Mouse (Mus musculus) lung, embryonic 16.5 days (tissue): Measurements from ENCODE around the gene Hpca. TPM values are rescaled to one million over a fixed set of nuclear protein-coding genes. Genes with fewer than 3 reads are reported as not detected.

Source experiments
- ATAC-seq: fragments of 200-750 bp; cut with Nextera tagmentation; 2 replicates; pipeline ENCODE4 v1.8.0; 2017; ENCODE audit warnings: low read depth, mild to moderate bottlenecking, moderate library complexity
- H3K27ac ChIP-seq: fragments of 300-500 bp; sonication (generic); 2 replicates; pipeline ENCODE4 v1.5.1; 2014; ENCODE audit warnings: mild to moderate bottlenecking, control low read depth, low read length
- H3K27me3 ChIP-seq: fragments of 300-500 bp; sonication (generic); 2 replicates; pipeline ENCODE4 v1.6.1; 2014; ENCODE audit warnings: low read depth, low read length, mixed read lengths; ENCODE audit not compliant: control insufficient read depth, insufficient read depth
- H3K36me3 ChIP-seq: fragments of 300-500 bp; sonication (generic); 2 replicates; pipeline ENCODE4 v1.6.1; 2014; ENCODE audit warnings: low read length; ENCODE audit not compliant: control insufficient read depth, insufficient read depth
- H3K4me1 ChIP-seq: fragments of 300-500 bp; sonication (generic); replicated peaks from 2 replicates; pipeline ENCODE4 v1.6.1; 2014; ENCODE audit warnings: low read length, mixed read lengths; ENCODE audit not compliant: control insufficient read depth, insufficient read depth
- H3K4me2 ChIP-seq: fragments of 300-500 bp; sonication (generic); 2 replicates; pipeline ENCODE4 v1.6.1; 2014; ENCODE audit warnings: low read depth, low read length, control low read depth
- H3K4me3 ChIP-seq: fragments of 300-500 bp; sonication (generic); 2 replicates; pipeline ENCODE4 v1.5.1; 2014; ENCODE audit warnings: mild to moderate bottlenecking, low read length, control low read depth
- H3K9ac ChIP-seq: fragments of 300-500 bp; sonication (generic); 2 replicates; pipeline ENCODE4 v1.6.1; 2014; ENCODE audit warnings: low read length, control low read depth
- H3K9me3 ChIP-seq: fragments of 300-500 bp; sonication (generic); 2 replicates; pipeline ENCODE4 v1.6.1; 2016; ENCODE audit warnings: low read length; ENCODE audit not compliant: control insufficient read depth
- WGBS: fragments of 180-500 bp; shearing (Covaris S2); extraction: QIAGEN DNeasy Blood & Tissue Kit; methylation state at CpG from one replicate; pipeline ENCODE4 v1.1.7; 2014; 5-methylcytosine and 5-hydroxymethylcytosine counted together
- polyA plus RNA-seq: library from polyadenylated mRNA; unstranded; fragments of >200 nt; fragmentation: Nextera tagmentation; extraction: Ambion mirVana; gene quantifications from 2 replicates; pipeline ENCODE4 v1.2.1, GENCODE M21; 2015

The Hpca gene
- polyA plus RNA-seq, 1 experiment from 2014 or later, result 2.8 TPM

- Histone ChIP-seq H3K27ac (no peak overlapping the region), H3K4me2 (no peak overlapping the region), H3K9ac (no peak overlapping the region), H3K36me3 (no peaks in the 10 kb centered on the region), H3K9me3 (no peaks in the 10 kb centered on the region), H3K27me3 (peaks cover 2% of the 10 kb centered on the region; the same call in 1 of the 2 replicates), H3K4me1 (peaks cover 14% of the 10 kb centered on the region), H3K4me3 (no peak overlapping the region)
- ATAC-seq, result no peak
- 41% methylated on average over 13 of the region's 13 CpGs for WGBS
These were observed 6.9 kb upstream of the Hpca start for GRCm38 (mm10) chr4:129128582-129129338.

- Histone ChIP-seq H3K4me3 (peak overlapping the region; percentile 23), H3K27me3 (peaks cover 19% of the 10 kb centered on the region), H3K4me1 (peaks cover 22% of the 10 kb centered on the region), H3K36me3 (no peaks in the 10 kb centered on the region), H3K9me3 (no peaks in the 10 kb centered on the region), H3K9ac (no peak overlapping the region), H3K27ac (peak overlapping the region; percentile 78), H3K4me2 (peak overlapping the region; percentile 44)
- WGBS, result 8% methylated on average over 19 of the region's 19 CpGs
- ATAC-seq, result peak; percentile 86
These were observed 4.1 kb upstream of the Hpca start for GRCm38 (mm10) chr4:129125736-129126451.

- peak overlapping the region; percentile 78 for H3K27ac ChIP-seq
- peaks cover 30% of the 10 kb centered on the region for H3K27me3 ChIP-seq
- peaks cover 15% of the 10 kb centered on the region for H3K4me1 ChIP-seq
- no peak overlapping the region for H3K9ac ChIP-seq
- H3K4me3 ChIP-seq, result peak overlapping the region; percentile 18
- H3K36me3 ChIP-seq, result no peaks in the 10 kb centered on the region
- peak overlapping the region; percentile 44 for H3K4me2 ChIP-seq
- 5% methylated on average over 13 of the region's 13 CpGs for WGBS
- no peaks in the 10 kb centered on the region for H3K9me3 ChIP-seq
- ATAC-seq, result peak; percentile 24; the same call in 1 of the 2 replicates
These were observed 2.9 kb upstream of the Hpca start for GRCm38 (mm10) chr4:129124652-129125146.

GRCm38 (mm10) chr4:129122719-129123118, 883 bp upstream of the Hpca start:
- Histone ChIP-seq H3K9me3 (no peaks in the 10 kb centered on the region), H3K36me3 (no peaks in the 10 kb centered on the region), H3K4me2 (no peak overlapping the region), H3K4me3 (no peak overlapping the region), H3K27me3 (peaks cover 36% of the 10 kb centered on the region), H3K9ac (no peak overlapping the region), H3K27ac (no peak overlapping the region), H3K4me1 (peaks cover 15% of the 10 kb centered on the region)
- WGBS, result 14% methylated on average over 8 of the region's 8 CpGs
- no peak for ATAC-seq

DNA sequence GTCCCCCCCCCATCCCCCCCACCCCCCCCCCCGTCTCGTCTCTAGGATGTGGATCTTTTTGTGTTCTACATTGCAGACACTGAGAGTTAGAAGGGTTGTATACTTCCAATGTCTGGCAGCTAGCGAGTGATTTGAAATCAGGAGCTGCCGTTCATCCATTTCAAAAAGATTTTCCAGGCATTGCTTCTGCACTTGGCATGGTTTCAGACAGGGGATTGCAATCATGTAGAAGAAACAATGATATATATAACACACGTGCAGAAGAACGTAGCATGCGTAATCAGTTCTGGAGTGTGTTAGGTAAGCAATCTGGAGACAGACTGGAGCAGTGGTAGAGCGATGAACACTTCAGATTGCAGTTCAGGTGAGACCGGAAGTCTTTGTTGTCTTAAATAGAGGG, 271 bp upstream of the Hpca start:
- Histone ChIP-seq H3K4me1 (peaks cover 15% of the 10 kb centered on the region), H3K27me3 (peaks cover 36% of the 10 kb centered on the region), H3K4me2 (no peak overlapping the region), H3K4me3 (no peak overlapping the region), H3K9ac (no peak overlapping the region), H3K36me3 (no peaks in the 10 kb centered on the region), H3K9me3 (no peaks in the 10 kb centered on the region), H3K27ac (no peak overlapping the region)
- no peak for ATAC-seq
- WGBS, result 16% methylated on average over 9 of the region's 9 CpGs

DNA sequence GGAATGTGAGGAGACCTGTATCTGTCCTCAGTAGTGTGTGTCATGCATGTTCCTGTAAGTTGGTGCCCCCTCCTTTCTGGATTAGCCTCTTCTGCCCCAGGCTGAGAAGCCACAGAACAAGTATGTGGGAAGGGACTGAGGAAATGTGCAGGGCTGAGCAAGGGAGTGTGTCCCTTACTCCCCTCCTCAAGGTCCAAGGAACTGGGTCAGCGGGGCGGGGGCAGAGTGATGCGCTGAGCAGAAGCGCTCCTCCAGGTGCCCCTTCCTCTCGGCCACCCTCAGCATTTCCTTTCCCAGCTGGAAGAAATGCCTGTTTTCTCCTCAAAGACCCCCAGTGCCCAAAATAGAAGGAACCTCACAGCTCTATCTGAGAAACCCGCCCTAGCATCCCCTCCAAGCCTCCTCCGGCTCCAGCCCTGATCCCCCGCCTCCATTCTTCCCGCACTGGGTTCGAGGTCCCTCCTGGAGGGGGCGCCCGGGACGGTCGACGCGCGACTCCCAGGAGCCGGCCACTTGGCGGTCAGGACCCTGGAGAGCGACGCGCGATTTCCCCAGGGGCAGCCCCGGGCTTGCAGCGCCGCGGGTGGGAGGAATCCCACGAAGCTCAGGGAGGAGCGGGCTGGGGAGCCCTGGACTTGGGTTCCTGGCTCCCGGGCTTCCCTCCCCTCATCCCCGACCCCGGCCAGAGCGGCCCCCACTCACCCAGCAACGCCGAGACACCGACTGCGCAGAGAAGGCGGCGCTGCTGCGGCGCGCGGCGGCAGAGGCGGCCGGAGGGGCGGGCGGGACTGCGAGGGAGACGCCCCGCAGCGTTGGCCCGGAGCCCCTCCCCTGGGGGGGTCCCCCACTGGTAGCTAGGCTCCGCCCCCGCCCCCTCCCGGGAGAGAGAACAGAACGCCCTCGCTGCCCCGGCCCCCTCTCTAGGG, 1.1 kb downstream of the Hpca start:
- H3K27ac ChIP-seq, result no peak overlapping the region
- H3K4me3 ChIP-seq, result peak overlapping the region; percentile 47
- peaks cover 15% of the 10 kb centered on the region for H3K4me1 ChIP-seq
- peak; percentile 48 for ATAC-seq
- H3K9me3 ChIP-seq, result no peaks in the 10 kb centered on the region
- no peaks in the 10 kb centered on the region for H3K36me3 ChIP-seq
- H3K27me3 ChIP-seq, result peaks cover 36% of the 10 kb centered on the region
- WGBS, result 3% methylated on average over 53 of the region's 59 CpGs
- peak overlapping the region; percentile 91 for H3K4me2 ChIP-seq
- H3K9ac ChIP-seq, result no peak overlapping the region

DNA sequence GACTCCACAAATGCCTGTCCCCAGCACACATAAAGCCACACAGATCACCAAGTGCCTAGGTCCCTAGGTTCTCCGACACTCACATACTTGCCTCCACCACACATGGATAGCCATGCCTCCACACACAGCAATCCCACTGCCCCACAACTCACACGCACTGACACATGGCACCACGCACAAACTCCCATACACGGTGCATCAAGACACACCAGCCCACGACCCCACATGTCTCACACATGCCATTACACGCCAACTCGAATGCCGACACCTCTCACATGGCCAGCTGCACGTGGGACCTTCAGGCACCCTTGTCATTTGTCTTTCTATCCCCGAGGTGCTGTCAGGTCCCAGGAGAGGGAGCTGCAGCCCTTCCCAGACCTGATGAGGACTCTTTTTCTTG, 2.1 kb downstream of the Hpca start:
- no peak for ATAC-seq
- peaks cover 9% of the 10 kb centered on the region for H3K4me1 ChIP-seq
- peaks cover 34% of the 10 kb centered on the region for H3K27me3 ChIP-seq
- no peaks in the 10 kb centered on the region for H3K36me3 ChIP-seq
- no peak overlapping the region for H3K27ac ChIP-seq
- H3K4me2 ChIP-seq, result no peak overlapping the region
- no peak overlapping the region for H3K4me3 ChIP-seq
- 64% methylated on average over 10 of the region's 10 CpGs for WGBS
- no peaks in the 10 kb centered on the region for H3K9me3 ChIP-seq
- H3K9ac ChIP-seq, result no peak overlapping the region

DNA sequence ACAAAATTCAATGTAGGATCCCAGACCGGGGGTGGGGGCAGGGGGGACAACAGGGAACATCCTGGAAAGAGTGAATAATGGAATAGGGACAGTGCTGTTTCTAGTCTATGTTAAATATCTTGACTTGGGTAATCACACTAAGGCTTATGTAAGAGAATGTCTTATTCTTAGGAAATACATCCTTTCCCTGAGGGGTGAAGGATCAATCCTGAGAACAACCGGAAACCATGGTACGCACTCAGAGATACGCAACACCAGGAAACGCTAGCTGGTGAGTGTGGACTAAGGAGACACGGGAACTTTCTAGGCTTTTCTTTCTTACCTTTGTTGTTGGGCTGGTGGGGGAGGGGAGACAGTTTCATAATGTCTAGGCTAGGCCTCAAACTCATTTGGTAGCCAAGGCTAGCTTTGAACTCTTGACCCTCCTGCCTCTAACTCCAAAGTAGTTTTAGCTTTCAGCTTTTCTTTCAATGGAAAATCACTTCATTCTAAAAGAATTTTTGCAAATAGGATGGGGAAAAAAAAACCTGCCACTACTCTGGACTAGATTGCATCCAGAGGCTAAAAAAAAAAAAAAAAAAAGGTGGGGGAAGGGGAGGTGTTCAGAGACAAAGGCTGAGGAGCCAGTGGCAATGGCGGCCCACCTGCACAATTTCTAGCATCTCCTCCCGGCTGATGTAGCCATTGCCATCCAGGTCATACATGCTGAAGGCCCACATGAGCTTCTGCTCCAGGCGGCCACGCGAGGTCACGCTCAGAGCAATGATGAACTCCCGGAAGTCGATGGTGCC, 3.9 kb downstream of the Hpca start:
- peaks cover 27% of the 10 kb centered on the region for H3K27me3 ChIP-seq
- peaks cover 9% of the 10 kb centered on the region for H3K4me1 ChIP-seq
- WGBS, result 80% methylated on average over 14 of the region's 14 CpGs
- no peak for ATAC-seq
- no peak overlapping the region for H3K4me3 ChIP-seq
- H3K27ac ChIP-seq, result no peak overlapping the region
- no peak overlapping the region for H3K4me2 ChIP-seq
- H3K9ac ChIP-seq, result no peak overlapping the region
- no peaks in the 10 kb centered on the region; the same call in 1 of the 2 replicates for H3K9me3 ChIP-seq
- no peaks in the 10 kb centered on the region for H3K36me3 ChIP-seq
